Mouse (Mus musculus) lung, postnatal 0 days (tissue): ENCODE measurements around the gene Coil.
A peak's percentile ranks its signal among the peaks of the same experiment; 100 is the strongest.

Source experiments
- CTCF ChIP-seq: IDR thresholded peaks from 2 replicates; pipeline ENCODE4 v1.5.1; 2016; ENCODE audit warnings: antibody characterized with exemption, mild to moderate bottlenecking
- EP300 ChIP-seq: IDR thresholded peaks from 2 replicates; pipeline ENCODE4 v1.6.1; 2016; ENCODE audit warnings: antibody characterized with exemption, mild to moderate bottlenecking, control low read depth

DNA sequence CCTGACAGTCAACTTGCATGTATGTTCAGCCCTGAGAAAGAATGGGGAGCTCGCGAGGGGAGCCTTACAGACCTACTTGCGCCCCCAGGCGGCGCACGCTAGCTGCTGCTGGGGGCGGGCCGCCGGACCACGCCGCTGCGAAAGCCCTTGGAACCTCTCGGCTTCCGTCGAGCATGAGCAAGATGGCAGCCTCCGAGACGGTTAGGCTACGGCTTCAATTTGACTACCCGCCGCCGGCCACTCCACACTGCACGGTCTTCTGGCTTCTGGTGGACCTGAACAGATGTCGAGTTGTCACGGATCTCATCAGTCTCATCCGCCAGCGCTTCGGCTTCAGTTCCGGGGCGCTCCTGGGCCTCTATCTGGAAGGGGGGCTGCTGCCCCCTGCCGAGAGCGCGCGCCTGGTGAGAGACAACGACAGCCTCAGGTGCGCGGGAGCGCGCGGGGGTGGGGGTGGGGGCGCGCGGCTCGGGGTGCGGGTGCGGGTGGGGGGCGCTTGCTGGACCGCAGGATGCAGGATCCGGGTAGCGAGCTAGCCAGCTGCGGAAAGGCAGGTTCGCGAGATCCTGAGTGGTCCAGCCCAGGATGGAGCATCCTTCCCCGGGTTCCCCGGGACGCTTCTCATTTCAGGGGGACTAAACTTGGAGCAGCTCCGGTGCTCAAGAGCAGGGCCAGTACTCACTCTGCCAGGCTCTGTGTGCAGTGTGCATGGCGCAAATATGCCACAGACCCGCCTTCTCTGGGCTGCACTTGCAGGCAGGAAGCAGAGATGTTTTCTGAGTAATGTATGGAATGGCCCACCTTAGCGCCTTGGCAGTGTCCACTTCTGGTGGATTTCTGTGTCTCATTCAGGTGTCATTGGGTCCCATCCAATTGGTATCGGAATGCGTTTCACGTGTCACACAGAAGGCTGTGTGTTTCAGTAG lies 4.0 kb downstream of the Coil start:
- TF ChIP-seq CTCF, result peak; percentile 90
- TF ChIP-seq EP300, result no peak
